Mouse (Mus musculus): ENCODE data around the gene Gm10570. TPM values are rescaled to one million over a fixed set of nuclear protein-coding genes. Genes with fewer than 3 reads are reported as not detected.
A peak's percentile ranks its signal among the peaks of the same experiment; 100 is the strongest.

Gm10570 gene
- polyA plus RNA-seq, 1 experiment from 2014 or later = 1.1 TPM

DNA sequence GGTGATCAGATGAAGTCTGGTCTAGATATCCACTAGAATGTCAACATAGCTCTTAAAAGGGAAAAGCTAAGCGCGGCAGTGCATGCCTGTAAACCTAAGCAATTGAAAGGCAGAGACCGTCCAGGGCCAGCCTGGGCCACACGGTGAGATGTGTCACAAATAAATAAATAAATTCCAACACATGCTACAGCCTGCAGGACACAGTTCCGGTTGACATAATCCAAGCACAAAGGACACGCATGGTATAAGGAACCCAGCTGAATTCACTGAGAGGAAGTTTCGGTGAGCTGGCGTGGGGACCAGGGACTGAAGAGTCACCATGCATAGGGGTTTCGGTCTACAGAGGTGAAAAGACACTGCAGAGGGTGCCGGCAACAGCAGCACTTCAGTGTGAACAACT lies 39.7 kb downstream of the Gm10570 start:
- H3K4me1 ChIP-seq (ENCODE audit: control insufficient read depth, insufficient read depth, low read length) = peaks cover 1% of the 10 kb centered on the region; the same call in 1 of the 2 replicates
- H3K27ac ChIP-seq (ENCODE audit: low read length) = no peak overlapping the region
- 82% methylated on average over 10 of the region's 10 CpGs for WGBS
- H3K4me3 ChIP-seq (ENCODE audit: low read length) = no peak overlapping the region
- peaks cover 31% of the 10 kb centered on the region for H3K27me3 ChIP-seq (ENCODE audit: control insufficient read depth, insufficient read depth, low read length)
- H3K9me3 ChIP-seq (replicated peaks; ENCODE audit: control insufficient read depth, low read length) = no peaks in the 10 kb centered on the region
- H3K9ac ChIP-seq (ENCODE audit: low read length) = no peak overlapping the region
- no peak for ATAC-seq (replicated peaks; ENCODE audit: extremely low read depth, insufficient read depth, low FRiP score)
- H3K36me3 ChIP-seq (ENCODE audit: control insufficient read depth, insufficient read depth) = no peaks in the 10 kb centered on the region
- H3K4me2 ChIP-seq (ENCODE audit: low read depth, low read length) = no peak overlapping the region

DNA sequence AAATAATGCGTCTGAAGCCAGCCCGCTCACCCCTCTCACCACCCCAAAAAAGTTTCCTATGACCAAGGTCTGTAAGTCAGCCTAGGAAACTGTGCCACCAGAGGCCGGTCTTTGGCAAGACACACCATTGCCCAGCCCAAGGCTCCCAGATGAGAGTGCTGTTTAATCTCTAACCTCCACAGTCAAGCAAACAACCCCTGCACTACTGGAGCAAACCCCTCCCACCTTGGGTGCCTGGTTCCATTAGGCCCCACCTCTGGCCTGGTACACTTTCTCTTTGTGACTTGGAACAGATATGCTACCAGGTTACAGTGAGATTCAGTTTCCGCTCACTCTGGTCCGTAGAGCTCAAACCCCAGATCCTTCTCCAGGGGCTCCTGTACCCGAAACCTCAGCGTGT lies 41.4 kb downstream of the Gm10570 start:
- no peaks in the 10 kb centered on the region for H3K9me3 ChIP-seq (replicated peaks; ENCODE audit: control insufficient read depth, low read length)
- no peak overlapping the region for H3K9ac ChIP-seq (ENCODE audit: low read length)
- H3K4me1 ChIP-seq (ENCODE audit: control insufficient read depth, insufficient read depth, low read length) = no peaks in the 10 kb centered on the region
- no peaks in the 10 kb centered on the region for H3K36me3 ChIP-seq (ENCODE audit: control insufficient read depth, insufficient read depth)
- no peak overlapping the region for H3K27ac ChIP-seq (ENCODE audit: low read length)
- no peak for ATAC-seq (replicated peaks; ENCODE audit: extremely low read depth, insufficient read depth, low FRiP score)
- H3K4me2 ChIP-seq (ENCODE audit: low read depth, low read length) = no peak overlapping the region
- H3K4me3 ChIP-seq (ENCODE audit: low read length) = no peak overlapping the region
- H3K27me3 ChIP-seq (ENCODE audit: control insufficient read depth, insufficient read depth, low read length) = peaks cover 19% of the 10 kb centered on the region
- WGBS = 74% methylated on average over 7 of the region's 7 CpGs

DNA sequence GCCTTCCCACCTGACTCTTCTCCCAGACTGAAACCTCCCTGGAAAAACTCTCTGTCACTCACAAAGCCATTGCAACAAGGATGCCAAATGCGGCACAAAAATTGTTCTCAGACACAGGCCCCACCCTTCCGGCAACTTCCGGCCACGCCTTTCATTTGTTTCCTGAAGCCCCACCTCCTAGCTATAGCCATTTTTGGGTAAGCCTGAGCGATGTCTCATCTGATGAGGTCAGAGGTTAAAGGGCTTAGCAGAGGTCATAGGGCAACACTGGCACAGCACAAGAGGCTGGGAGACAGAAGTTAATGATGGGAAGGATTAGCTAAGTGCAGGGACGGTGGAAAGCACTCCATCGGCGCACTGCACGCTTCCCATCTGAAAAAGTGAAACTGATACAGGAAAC lies 41.9 kb downstream of the Gm10570 start:
- H3K4me2 ChIP-seq (ENCODE audit: low read depth, low read length) = 0 out of 2 replicates have a peak overlapping the region, but pooled peaks have one; percentile 18

DNA sequence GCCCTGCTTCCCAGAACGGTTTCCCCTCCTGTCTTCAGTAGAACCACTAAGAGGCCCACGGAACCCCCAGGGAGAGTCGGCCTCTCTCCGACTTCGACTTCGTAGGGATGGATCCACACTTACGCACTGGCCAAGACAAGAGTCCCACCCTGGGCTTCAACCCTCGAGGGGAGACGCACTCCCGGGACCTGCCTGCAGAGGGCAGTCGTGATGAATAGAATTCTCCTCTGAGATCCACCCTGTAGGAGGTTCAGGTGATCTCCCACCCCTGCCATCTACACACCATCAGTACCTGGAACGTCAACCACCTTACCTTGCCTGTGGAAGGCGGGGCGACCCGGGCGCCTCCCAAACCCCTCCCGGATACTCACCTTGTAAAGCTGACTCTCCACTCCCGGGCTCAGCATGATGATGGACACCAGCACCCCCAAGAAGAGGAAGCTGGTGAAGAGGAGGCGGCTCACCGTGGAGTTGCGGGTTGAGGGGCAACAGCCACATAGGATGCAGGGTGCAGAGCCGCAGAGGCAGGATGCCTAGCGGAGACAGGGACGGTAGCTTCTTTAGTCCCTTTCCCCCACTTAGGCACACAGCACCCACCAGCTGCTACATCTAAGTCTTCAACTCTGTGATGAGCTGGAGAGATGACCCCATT lies 43.6 kb downstream of the Gm10570 start:
- Histone ChIP-seq H3K4me2 (ENCODE audit: low read depth, low read length) (no peak overlapping the region), H3K27me3 (ENCODE audit: control insufficient read depth, insufficient read depth, low read length) (peaks cover 11% of the 10 kb centered on the region), H3K9me3 (replicated peaks; ENCODE audit: control insufficient read depth, low read length) (no peaks in the 10 kb centered on the region), H3K4me3 (ENCODE audit: low read length) (no peak overlapping the region), H3K27ac (ENCODE audit: low read length) (no peak overlapping the region), H3K4me1 (ENCODE audit: control insufficient read depth, insufficient read depth, low read length) (no peaks in the 10 kb centered on the region), H3K9ac (ENCODE audit: low read length) (no peak overlapping the region), H3K36me3 (ENCODE audit: control insufficient read depth, insufficient read depth) (no peaks in the 10 kb centered on the region)
- WGBS = 19% methylated on average over 24 of the region's 24 CpGs
- no peak for ATAC-seq (replicated peaks; ENCODE audit: extremely low read depth, insufficient read depth, low FRiP score)

More for the DNA sequence above, 41.9 kb downstream of the Gm10570 start:
- H3K9ac ChIP-seq (ENCODE audit: low read length) = no peak overlapping the region
- H3K36me3 ChIP-seq (ENCODE audit: control insufficient read depth, insufficient read depth) = no peaks in the 10 kb centered on the region
- H3K4me3 ChIP-seq (ENCODE audit: low read length) = no peak overlapping the region
- no peaks in the 10 kb centered on the region for H3K4me1 ChIP-seq (ENCODE audit: control insufficient read depth, insufficient read depth, low read length)
- ATAC-seq (replicated peaks; ENCODE audit: extremely low read depth, insufficient read depth, low FRiP score) = no peak
- 58% methylated on average over 9 of the region's 9 CpGs for WGBS
- no peaks in the 10 kb centered on the region for H3K9me3 ChIP-seq (replicated peaks; ENCODE audit: control insufficient read depth, low read length)
- H3K27ac ChIP-seq (ENCODE audit: low read length) = no peak overlapping the region
- H3K27me3 ChIP-seq (ENCODE audit: control insufficient read depth, insufficient read depth, low read length) = peaks cover 17% of the 10 kb centered on the region

DNA sequence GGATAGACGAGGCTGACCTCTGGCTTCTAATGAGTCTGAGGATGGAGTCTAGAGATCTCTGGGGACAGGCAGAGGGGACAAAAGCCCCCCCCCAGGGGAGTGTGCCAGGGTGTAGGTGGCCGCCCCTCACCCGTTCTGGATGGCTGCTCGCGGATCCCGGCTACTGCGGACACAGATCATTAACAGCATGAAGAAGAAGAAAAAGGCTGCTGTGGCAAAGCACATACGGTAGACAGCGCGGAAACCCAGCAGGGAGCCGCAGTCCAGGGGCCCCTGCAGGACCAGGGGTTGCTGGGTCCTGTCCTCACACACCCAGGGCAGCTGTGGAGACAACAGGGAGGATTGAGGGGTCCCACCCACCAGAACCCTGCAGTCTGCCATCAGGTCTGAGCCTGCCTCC lies 44.3 kb downstream of the Gm10570 start:
- Histone ChIP-seq H3K4me2 (ENCODE audit: low read depth, low read length) (no peak overlapping the region), H3K36me3 (ENCODE audit: control insufficient read depth, insufficient read depth) (no peaks in the 10 kb centered on the region), H3K9ac (ENCODE audit: low read length) (no peak overlapping the region), H3K4me1 (ENCODE audit: control insufficient read depth, insufficient read depth, low read length) (no peaks in the 10 kb centered on the region), H3K27me3 (ENCODE audit: control insufficient read depth, insufficient read depth, low read length) (peaks cover 11% of the 10 kb centered on the region), H3K27ac (ENCODE audit: low read length) (no peak overlapping the region), H3K4me3 (ENCODE audit: low read length) (no peak overlapping the region), H3K9me3 (replicated peaks; ENCODE audit: control insufficient read depth, low read length) (no peaks in the 10 kb centered on the region)
- WGBS = 31% methylated on average over 11 of the region's 11 CpGs
- ATAC-seq (replicated peaks; ENCODE audit: extremely low read depth, insufficient read depth, low FRiP score) = no peak

DNA sequence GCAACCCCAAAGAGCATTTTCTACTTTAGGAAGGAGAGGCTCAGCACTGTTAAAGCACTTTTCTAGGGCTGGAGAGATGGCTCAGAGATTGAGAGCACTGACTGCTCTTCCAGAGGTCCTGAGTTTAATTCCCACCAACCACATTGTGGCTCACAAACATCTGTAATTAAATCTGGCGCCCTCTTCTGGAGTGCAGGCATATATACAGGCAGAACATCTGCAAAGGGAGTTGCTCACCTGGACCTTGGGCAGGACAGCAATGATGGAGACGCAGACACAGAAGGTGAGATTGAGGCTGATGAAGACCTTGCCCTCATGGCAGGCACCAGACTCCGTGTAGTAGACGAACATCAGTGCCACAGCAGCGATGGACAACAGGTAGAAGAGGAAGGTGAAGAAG lies 48.1 kb downstream of the Gm10570 start:
- Histone ChIP-seq H3K4me1 (ENCODE audit: control insufficient read depth, insufficient read depth, low read length) (no peaks in the 10 kb centered on the region), H3K9ac (ENCODE audit: low read length) (no peak overlapping the region), H3K36me3 (ENCODE audit: control insufficient read depth, insufficient read depth) (no peaks in the 10 kb centered on the region), H3K27me3 (ENCODE audit: control insufficient read depth, insufficient read depth, low read length) (peaks cover 11% of the 10 kb centered on the region), H3K4me2 (ENCODE audit: low read depth, low read length) (no peak overlapping the region), H3K9me3 (replicated peaks; ENCODE audit: control insufficient read depth, low read length) (no peaks in the 10 kb centered on the region), H3K27ac (ENCODE audit: low read length) (no peak overlapping the region), H3K4me3 (ENCODE audit: low read length) (no peak overlapping the region)
- no peak for ATAC-seq (replicated peaks; ENCODE audit: extremely low read depth, insufficient read depth, low FRiP score)
- WGBS = 30% methylated on average over 5 of the region's 5 CpGs

Other genes starting within 250 kb of the Gm10570 start
- gene Pef1, start 206.1 kb downstream of the Gm10570 start, polyA plus RNA-seq (2015; fragmentation: Nextera tagmentation; extraction: Ambion mirVana) = 61.9 and 62.9 TPM in 2 replicates
- 0.19 TPM in 1 of 2 replicates, not detected in the other for gene Hcrtr1, start 169.3 kb downstream of the Gm10570 start, polyA plus RNA-seq (2015; fragmentation: Nextera tagmentation; extraction: Ambion mirVana)
- 61.2 and 70.6 TPM in 2 replicates for gene Tinagl1, start 133.6 kb downstream of the Gm10570 start, polyA plus RNA-seq (2015; fragmentation: Nextera tagmentation; extraction: Ambion mirVana)
- gene Gm853, start 86.3 kb downstream of the Gm10570 start, polyA plus RNA-seq (2015; fragmentation: Nextera tagmentation; extraction: Ambion mirVana) = not detected in 2 replicates
- gene Serinc2, start 29.5 kb downstream of the Gm10570 start, polyA plus RNA-seq (2015; fragmentation: Nextera tagmentation; extraction: Ambion mirVana) = 5.4 and 6.4 TPM in 2 replicates
- gene Fabp3, start 79 bp downstream of the Gm10570 start, polyA plus RNA-seq (2015; fragmentation: Nextera tagmentation; extraction: Ambion mirVana) = 1,916 and 1,999 TPM in 2 replicates
- 44.1 and 48.7 TPM in 2 replicates for gene Zcchc17, start 51.3 kb upstream of the Gm10570 start, polyA plus RNA-seq (2015; fragmentation: Nextera tagmentation; extraction: Ambion mirVana)
- 71.4 and 73.1 TPM in 2 replicates for gene Snrnp40, start 51.5 kb upstream of the Gm10570 start, polyA plus RNA-seq (2015; fragmentation: Nextera tagmentation; extraction: Ambion mirVana)